In genomic region chr13:37941950-37942886, GRCm38 (mm10) we compare ENCODE assay signal across 11 mouse cellular contexts. TPM values are rescaled to one million over a fixed set of nuclear protein-coding genes. Genes with fewer than 3 reads are reported as not detected.
DNase-seq lines count a peak whose midpoint lies in the region; ATAC-seq lines count a peak whose summit lies in the region.
"Had no signal": no experiment of that assay in that cellular context is flagged by ENCODE, and none has a peak within 500 bp of the region (broad histone marks: within the 10 kb centered on the region; RNA-seq: fewer than 3 reads in every experiment).

No protein-coding gene starts in this region.

- no peaks in the 10 kb centered on the region for H3K27me3 ChIP-seq in heart, embryonic 15.5 days
- H3K27me3 ChIP-seq in heart, embryonic 10.5 days (ENCODE audit: insufficient read depth, poor library complexity, severe bottlenecking) = no peaks in the 10 kb centered on the region
- H3K27me3 ChIP-seq in liver, embryonic 12.5 days (replicated peaks) = no peaks in the 10 kb centered on the region

- no peaks in the 10 kb centered on the region for H3K9me3 ChIP-seq in heart, embryonic 15.5 days (replicated peaks)
- no peaks in the 10 kb centered on the region for H3K9me3 ChIP-seq in heart, embryonic 10.5 days
- H3K9me3 ChIP-seq in liver, embryonic 12.5 days (replicated peaks) = no peaks in the 10 kb centered on the region

- DNase-seq in heart, embryonic 10.5 days (ENCODE audit: low spot score) = no peak
- DNase-seq in NIH3T3 (ENCODE audit: low read depth) (peak; percentile 46), MN1 (ENCODE audit: low spot score) (no peak)
- DNase-seq in kidney, adult 11 months = peak; percentile 67
- DNase-seq in gastrocnemius, postnatal 10 days = no peak
- DNase-seq: cerebellum, adult 8-10 months; gastrocnemius, postnatal 25 days had no signal

- H3K27ac ChIP-seq in heart, embryonic 15.5 days = 0 out of 2 replicates have a peak overlapping the region, but pooled peaks have one; percentile 24
- H3K27ac ChIP-seq in heart, embryonic 10.5 days = no peak overlapping the region
- H3K27ac ChIP-seq in liver, embryonic 12.5 days = peak overlapping the region; percentile 46

- no peak overlapping the region for H3K4me2 ChIP-seq in heart, embryonic 15.5 days
- H3K4me2 ChIP-seq in liver, embryonic 12.5 days = no peak overlapping the region

- H3K4me1 ChIP-seq in heart, embryonic 15.5 days (replicated peaks) = peaks cover 35% of the 10 kb centered on the region
- peaks cover 18% of the 10 kb centered on the region for H3K4me1 ChIP-seq in heart, embryonic 10.5 days
- peaks cover 37% of the 10 kb centered on the region for H3K4me1 ChIP-seq in liver, embryonic 12.5 days

- H3K36me3 ChIP-seq in heart, embryonic 15.5 days = peaks cover 31% of the 10 kb centered on the region
- peaks cover 38% of the 10 kb centered on the region for H3K36me3 ChIP-seq in heart, embryonic 10.5 days
- peaks cover 62% of the 10 kb centered on the region for H3K36me3 ChIP-seq in liver, embryonic 12.5 days

- ATAC-seq in heart, embryonic 15.5 days (replicated peaks; ENCODE audit: insufficient number of reproducible peaks, insufficient read depth, low FRiP score, low read depth) = no peak
- peak; percentile 48 for ATAC-seq in liver, embryonic 12.5 days
- no peak for ATAC-seq in frontal cortex, adult (ENCODE audit: low TSS enrichment)

- 76% methylated on average over 17 of the region's 17 CpGs for WGBS in heart, embryonic 15.5 days
- WGBS in heart, embryonic 10.5 days = 81% methylated on average over 17 of the region's 17 CpGs
- 75% methylated on average over 17 of the region's 17 CpGs for WGBS in liver, embryonic 12.5 days (ENCODE audit: insufficient replicate concordance)

- no peak overlapping the region for H3K9ac ChIP-seq in heart, embryonic 15.5 days
- H3K9ac ChIP-seq in liver, embryonic 12.5 days = no peak overlapping the region

- no peak overlapping the region for H3K4me3 ChIP-seq in heart, embryonic 15.5 days
- H3K4me3 ChIP-seq in heart, embryonic 10.5 days = no peak overlapping the region
- no peak overlapping the region for H3K4me3 ChIP-seq in liver, embryonic 12.5 days
- H3K4me3 ChIP-seq: erythroblast, embryonic 14.5 days had no signal

RNA-seq across cellular contexts. Expression of gene Ssr1, which starts 51.8 kb away (rescaled TPM):
- polyA plus RNA-seq in heart, embryonic 15.5 days (2015; fragmentation: Nextera tagmentation; extraction: Ambion mirVana) = 78.6 and 79.1 TPM in 2 replicates
- 114 TPM in 2 replicates for polyA plus RNA-seq in heart, embryonic 10.5 days (2016; fragmentation: Nextera tagmentation; extraction: Ambion mirVana)
- 103 and 107 TPM in 2 replicates for polyA plus RNA-seq in liver, embryonic 12.5 days (2016; fragmentation: Nextera tagmentation; extraction: Ambion mirVana)
- total RNA-seq in gastrocnemius, postnatal 10 days (2021) = 10 to 100 TPM; 64.8 to 87.4 TPM

Comparison
In these comparisons a context has a peak if more than half of its experiments do, and no peak if none do; other contexts are left out.
1. DNase-seq: peak in NIH3T3 (single experiment) and kidney, adult 11 months (single experiment); none in heart, embryonic 10.5 days (single experiment), MN1 (single experiment) and gastrocnemius, postnatal 10 days (single experiment).